Mouse (Mus musculus): ENCODE measurements around the gene Pomp.
A peak's percentile ranks its signal among the peaks of the same experiment; 100 is the strongest.

Gene Pomp

DNA sequence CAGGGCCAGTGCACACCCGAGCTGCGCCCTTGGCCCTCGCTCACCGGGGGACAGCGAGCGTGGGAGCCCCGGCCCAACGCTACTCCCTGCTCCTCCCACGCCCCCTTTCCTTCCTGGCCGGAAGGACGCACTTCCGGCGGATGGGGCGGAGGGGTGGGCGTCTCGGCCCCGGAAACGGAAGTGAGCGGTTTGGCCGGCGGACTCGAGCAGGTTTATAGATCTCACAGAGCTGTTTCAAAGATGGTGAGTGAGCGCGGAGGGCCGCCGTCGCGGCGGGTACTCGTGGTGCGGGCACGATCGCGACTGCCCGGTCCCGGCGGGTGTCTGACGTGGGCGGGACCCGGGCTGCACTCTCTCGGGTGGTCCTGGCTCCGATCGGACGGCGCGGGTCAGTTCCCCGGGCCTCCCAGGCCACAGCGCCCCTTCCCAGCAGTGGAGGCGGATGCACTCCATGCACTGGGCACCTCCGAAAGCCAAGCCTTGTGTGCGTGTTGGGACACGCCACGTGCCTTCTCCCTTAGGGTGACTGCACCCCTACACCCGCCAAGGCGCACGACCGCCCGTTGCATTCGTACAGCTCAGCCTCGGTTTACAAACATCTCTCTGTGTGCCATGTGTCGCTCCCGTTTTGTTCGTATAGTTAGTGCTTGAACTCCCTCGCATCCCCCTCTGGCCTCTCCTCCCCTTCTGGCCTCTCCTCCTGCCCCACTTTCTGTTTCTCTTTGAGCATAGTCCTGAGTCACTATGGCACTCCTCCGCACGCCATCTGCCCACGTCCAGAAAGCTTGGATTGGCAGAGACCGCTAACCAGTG is at the start of gene Pomp:
Pomp (plus strand) TSS at position 13 of the 813 bp plus-strand sequence.
- peak; percentile 96 for DNase-seq (ENCODE audit: low read depth, low spot score)

DNA sequence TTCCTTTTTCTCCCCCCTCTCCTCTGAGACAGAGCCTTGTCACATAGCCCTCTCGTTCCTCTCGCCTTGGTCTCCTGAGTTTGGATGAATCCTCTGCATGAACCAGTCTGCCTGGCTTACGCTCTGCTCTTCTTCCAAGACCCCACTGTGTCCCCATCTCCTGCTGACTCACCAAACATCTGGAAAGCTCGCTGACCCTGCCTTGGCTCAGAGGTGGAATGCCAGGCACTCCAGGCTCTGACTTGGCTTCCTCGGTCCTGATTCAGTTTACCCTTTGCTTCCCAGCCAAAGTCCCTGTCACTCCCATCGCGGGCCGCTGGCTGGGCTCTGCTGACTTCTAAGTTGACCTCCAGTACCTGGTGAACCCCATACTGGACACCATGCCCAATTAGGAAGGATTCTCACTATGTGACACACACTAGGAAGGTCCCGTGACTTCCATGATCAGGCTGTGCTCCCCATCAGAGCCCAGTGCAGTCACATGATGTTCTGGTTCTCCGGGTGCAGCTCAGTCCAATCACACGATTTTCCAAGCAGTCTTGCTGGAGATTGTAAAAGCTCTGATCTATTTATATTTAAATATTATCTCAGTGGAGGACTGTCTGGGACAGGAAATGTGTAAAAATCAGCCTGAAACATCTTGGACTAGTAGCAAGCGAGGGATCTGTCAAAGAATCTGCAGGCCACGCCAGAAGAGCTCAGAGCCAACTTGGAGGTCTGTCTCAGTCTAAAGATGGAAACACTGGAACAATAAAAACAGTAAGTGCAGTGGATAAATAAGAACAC is 47.8 kb upstream of the Pomp start:
- peak; percentile 26 for DNase-seq (ENCODE audit: low read depth, low spot score)

DNA sequence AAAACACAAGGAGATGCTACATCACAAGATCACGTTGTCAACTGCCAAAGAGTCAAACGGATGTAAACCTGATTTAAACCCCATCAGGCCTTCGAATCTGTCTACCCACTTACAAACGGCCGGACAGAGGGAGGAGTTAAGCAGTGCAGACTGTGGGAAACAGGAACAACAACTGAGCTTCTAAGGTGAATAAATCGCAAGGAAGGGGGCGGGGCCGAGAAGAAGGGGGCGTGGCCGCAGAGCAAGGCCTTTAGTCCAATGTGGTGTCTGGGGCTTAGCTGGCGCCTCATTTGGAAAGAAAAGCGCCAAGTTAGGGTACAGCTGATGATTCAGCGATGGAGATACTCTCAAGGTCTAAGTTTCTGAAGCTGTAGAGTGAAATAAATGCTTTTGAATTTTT is 45.3 kb upstream of the Pomp start:
- DNase-seq (ENCODE audit: low read depth, low spot score), result no peak

DNA sequence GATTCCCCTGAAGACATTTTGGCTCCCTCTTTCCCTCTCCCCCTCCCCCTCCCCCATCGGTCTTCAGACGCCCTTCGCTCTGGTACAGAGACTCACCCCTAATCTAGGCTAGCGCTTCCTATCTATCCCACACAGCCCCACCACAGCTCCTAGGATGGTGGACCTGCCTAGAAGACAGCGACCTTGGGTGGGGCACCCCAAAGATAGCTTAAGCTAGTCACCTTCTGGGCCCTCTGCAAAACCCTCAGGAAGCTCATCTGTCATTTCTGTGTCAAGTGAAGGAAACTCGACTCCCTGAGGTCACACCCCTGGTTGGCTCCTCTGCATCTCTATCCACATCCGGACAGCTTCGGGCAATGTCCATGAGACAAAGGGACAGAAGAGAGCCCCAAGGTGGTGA is 44.7 kb upstream of the Pomp start:
- no peak for DNase-seq (ENCODE audit: low read depth, low spot score)

DNA sequence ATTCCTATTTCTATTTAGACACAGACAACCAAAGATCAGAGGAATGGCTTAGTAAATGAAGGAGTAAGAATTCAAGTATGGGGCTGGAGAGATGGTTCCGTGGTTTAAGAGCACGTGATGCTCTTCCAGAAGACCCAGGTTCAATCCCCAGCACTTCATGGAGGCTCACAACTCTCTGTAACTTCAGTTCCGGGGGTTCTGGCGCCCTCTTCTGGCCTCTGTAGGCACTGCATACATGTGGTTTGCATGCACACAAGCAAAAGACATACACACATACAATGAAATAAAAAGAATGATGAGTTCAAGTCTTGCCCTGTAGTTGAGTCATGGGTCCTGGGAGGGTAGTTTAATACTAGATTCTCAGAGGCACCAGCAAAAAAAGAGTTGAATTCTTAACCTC is 43.8 kb upstream of the Pomp start:
- DNase-seq (ENCODE audit: low read depth, low spot score), result no peak

DNA sequence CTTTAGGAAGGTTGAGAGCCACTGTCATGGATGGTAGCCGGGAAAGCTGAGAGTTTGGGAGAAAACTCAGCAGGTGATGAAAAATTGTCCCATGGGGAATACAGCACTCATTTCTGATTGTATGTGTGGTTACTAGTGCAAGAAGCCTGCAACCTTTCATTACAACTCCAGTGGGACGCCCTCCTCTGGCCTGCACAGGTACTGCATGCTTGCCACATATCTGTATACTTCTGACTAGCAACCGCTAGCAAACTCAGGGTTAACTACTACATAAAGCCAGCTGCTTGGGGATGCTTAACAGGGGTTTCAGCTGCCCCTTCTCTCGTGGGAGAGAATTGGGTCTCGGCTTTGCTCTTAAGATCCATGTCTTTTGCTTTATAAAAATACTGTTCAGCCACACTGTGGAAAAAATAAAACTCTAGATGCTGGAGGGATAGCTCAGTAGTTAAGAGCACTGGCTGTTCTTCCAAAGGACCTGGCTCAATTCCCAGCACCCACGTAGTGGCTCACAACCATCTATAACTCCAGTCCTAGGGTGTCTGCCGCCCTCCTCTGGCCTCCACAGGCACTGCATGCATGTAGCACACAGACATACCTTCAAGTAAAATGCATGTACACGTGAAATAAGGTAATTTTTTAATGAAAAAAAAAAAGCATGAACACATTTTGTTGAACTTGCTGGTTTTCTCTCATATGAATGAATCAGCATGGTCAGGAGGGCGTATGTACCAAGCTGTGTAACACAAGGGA is 42.3 kb upstream of the Pomp start:
- DNase-seq (ENCODE audit: low read depth, low spot score), result no peak

DNA sequence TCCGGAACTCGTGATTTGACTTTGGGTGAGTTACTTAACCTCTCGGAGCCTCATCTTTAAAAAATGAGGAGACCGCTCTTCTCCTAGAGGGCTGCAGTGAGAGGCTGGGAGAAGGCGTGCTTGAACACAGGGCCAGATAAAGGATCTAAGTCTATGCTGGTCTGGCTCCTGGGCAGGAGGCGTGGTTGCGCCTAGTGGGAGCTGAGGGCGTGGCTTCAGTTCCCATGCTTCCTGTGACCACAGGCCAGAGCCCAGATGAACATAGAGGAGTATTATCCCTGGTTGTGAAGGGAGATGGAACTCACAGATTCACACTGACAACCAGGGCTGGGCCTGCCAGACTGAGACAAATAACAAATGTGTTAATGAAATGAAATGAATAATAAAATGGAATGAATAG is 41.4 kb upstream of the Pomp start:
- no peak for DNase-seq (ENCODE audit: low read depth, low spot score)

DNA sequence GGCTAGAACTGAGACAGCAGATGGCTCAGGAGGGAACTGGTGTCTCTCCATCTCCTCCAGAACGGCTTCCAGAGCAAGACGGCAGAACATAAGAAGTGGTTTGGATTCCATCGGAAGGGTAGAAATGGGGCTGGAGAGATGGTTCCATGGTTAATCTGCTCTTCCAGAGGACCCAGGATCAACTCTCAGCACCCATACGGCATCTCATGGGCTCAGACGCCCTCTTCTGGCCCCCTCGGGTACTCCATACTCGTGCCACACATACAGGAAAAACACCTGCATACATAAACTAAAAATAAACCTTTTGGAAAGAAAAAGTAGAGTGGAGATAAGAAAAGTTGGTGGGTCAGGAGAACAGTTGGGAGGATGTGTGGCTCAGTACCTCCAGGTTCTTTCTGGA is 40.4 kb upstream of the Pomp start:
- DNase-seq (ENCODE audit: low read depth, low spot score), result no peak

DNA sequence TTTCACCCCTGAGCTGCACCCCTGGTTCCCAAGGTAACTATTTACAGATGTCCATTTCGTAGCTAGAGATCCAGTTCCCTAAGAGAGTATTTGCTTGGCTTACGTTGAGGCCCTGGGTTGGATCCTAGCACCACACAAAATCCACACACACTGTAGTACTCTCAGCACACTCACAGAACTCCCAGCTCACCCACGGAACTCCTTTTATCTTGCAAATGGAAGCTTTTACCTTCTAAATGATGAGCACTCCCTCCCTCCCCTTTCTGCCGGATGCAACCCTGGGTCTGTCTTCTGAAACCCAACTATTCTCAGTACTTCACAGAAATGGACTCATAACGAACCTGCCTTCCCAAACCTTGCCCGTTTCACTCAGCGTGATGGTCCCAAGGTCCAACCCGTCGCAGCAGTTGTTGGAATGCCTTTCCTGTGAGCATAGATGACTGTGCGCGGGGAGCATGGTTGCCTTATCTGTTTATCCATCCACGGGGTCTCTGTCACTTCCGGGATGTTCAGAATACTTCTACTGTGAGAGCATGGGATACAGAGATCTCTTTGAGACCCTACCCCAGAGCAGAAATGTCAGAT is 36.1 kb upstream of the Pomp start:
- no peak for DNase-seq (ENCODE audit: low read depth, low spot score)

DNA sequence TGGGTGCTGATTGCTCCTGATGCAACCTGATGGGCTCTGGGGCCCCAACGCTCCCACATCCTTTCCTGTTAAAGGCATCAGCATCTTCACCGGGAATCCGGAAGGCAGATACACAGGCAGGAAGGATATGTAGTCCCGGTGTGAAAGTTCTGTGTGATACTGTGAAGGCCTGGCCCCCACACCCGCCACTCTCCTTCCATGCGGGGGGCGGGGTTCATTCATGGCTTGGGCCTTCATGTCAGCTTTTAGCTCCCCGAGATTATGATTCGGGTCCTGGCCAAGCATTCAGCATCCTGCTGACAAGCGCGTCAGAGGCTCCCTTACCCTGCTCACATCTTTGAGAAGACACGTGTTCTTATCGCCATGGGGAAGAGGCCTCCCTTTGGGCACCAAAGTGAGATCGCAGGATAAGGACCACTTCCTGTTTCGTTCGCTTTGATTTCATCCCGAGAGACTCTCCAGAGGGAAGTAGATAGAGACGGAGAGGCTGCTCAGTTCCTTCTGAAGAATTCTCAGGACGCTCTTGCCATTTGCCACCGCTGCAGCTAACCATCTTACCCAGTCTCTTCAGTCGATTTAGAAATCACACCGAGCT is 34.8 kb upstream of the Pomp start:
- no peak for DNase-seq (ENCODE audit: low read depth, low spot score)

DNA sequence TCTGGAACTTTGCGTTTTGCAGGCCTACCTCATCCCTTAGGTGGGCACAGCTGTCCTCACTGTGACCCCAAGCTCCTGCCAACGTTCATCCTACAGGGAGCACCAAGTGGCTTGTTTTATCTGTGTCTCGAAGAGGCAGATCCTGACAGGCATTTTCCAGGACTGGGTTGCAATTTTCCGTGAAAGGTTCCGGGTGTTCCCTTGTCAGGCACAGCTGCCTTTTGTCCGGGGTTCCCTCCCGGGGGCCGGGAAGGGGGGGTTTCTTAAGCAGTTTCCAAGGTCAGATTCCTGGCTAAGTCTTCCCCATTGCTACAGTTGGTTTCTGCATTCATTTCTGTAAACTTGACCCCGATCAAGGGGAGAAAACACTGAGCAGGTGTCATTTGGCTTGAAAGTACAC is 34.2 kb upstream of the Pomp start:
- no peak for DNase-seq (ENCODE audit: low read depth, low spot score)

DNA sequence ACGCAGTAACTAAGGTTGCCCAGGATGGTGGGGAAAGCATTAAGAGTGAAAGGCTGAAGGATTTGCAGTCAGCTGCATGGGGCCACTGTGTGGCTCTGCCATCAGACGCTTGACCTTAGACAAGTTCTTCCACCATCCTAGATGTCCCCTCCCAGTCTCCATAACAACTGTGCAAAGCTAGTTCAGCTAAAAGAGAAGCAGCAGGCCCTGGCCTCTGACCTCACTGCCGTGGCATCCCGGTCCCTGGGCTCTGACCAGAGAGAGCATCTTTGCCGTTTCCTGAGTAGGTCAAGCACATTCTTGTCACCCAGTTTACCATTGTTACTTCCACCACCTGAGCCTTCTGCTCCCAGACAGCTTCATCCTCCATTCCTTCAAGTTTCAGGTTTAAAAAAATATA is 33.7 kb upstream of the Pomp start:
- no peak for DNase-seq (ENCODE audit: low read depth, low spot score)

DNA sequence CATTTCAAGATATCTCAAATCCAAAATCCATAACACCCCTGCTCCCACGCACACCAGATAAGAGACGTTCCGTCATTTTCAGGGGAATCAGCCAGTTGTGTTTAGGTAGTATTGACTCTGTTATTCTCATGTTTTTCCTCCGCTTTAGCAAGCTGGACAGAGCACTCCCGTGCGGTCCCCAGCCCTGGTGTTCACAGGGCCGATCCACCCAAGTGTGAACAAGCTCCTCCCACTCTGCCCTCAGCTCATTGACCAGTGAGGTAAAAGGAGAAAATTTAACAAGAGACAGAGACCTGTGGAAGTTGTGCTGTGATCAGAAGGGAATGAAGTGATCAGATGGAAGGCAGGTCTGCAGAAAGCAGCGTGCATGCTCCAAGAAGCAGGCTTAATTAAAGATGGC is 31.4 kb upstream of the Pomp start:
- no peak for DNase-seq (ENCODE audit: low read depth, low spot score)

DNA sequence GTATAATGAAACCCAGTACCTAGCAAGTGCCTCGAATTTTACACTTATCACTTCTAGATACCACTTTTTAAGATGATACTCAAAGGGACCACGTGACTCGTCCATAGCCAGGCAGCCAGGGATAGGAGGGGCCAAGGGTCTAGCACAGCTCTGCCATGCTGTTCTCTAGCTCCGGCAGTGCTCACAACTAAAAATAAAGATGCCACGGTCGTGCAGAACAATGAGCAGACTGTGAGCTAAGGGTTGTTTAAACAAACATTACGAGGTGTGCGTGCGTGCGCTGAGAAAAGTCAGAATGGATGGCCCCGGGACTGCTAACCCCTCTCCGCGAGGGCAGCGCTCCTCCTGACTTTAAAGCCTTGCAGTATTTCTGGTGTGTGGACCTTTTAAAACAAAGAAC is 27.4 kb upstream of the Pomp start:
- no peak for DNase-seq (ENCODE audit: low read depth, low spot score)

DNA sequence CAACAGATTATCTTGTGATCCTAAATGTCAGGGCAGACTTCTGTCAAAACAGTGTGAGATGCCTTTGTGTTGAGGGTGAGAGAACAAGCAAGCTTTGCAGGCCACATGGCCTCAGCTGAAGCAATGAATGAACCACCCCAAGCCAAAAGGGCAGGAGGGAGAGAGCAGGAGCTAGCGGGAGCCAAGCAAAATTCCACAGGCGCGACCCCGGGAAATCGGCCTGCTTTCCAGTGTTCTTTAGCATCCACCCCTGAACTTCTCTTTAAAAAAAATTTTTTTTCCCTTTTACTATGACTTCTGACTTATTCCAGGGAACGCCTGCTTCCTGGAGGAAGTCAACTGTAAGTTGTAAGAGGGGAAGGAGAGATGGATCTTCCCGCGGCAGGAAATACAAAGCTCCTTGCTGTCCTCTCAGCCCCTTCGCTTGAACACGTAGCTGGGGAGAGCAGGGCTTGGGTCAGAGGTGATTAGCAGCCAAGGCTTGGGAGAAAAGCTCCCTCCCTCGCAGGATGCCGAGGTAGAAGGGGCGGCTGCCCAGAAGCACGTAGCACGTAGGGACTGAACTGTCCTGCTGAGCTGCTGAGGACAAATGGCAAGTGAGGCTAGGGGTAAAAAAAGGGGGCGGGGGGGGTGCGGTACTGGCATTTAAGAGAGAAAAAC is 25.3 kb upstream of the Pomp start:
- no peak for DNase-seq (ENCODE audit: low read depth, low spot score)

DNA sequence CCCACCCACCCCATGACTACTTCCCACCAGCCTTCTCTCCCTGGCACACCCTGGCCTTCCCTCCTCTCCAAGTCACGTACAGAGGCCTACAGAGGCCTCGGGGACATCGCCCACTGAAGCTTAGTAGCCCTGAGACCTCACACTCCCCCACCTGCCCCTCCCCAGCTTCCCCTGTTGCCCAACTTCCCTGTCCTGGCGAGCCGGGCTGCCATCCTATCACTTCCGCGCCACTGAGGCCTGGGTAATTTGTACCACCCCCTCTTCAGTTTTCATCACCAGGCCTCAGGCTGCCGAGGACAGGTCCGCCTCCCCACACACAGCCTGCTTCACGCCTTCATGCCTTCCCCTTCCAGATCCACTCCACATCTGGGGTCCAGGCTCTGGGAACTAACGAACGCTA is 20.8 kb upstream of the Pomp start:
- DNase-seq (ENCODE audit: low read depth, low spot score), result no peak

DNA sequence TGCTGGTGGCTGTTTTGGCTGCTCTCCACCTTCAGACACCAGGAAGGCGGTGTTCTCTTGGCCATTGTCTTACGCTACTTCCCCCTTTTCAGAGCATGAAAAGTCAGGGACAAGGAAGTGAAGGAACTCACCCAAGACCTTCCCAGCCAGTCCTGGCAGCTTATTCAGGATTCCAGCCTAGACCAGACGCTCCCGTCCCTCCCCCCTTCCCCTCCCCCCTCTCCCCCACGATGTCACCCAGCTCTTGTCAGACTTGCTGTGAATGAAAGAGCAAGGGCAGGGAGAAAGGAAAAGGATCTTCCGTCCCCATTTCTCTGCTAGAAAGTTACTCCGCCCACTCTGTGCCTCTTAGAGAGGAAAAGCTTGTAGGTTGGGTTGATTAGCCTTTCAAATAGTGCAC is 16.9 kb upstream of the Pomp start:
- no peak for DNase-seq (ENCODE audit: low read depth, low spot score)

DNA sequence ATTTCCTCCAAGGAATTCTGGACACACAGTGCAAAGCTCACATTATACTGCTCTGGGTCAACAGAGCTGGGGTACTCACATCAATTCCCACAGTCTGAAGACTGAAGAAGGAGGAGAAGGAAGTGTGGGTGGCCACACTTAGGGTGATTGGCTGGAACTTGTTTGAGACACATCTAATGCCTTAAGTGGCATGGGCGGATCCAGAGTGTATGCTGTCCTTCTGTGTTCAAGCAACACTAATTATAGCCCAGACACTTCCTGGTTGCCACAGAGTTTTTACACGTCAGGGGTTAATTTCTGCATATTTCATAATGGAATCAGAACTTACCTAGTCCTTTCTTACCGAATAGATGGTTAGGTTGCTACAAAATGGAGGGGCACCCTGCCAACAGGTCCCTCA is 14.9 kb upstream of the Pomp start:
- no peak for DNase-seq (ENCODE audit: low read depth, low spot score)

DNA sequence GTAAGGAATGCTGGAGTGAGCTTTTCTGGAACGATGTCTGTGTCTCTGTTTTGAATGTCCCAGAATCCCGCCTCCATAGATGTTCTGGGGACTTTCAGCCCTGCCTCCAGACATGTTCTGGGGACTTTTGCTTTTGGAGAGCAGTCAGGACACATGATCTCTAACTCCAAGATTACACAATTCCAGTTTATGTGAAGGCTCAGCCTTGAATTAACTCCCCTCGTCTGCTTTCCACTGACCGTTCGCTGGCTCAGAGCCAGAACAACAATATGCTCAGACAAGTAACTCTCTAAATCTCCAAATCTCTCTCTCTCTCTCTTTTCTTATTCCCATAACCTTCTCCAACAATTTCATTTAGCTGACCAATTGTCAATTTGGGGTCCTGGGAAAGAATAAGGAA is 12.9 kb upstream of the Pomp start:
- DNase-seq (ENCODE audit: low read depth, low spot score), result no peak

DNA sequence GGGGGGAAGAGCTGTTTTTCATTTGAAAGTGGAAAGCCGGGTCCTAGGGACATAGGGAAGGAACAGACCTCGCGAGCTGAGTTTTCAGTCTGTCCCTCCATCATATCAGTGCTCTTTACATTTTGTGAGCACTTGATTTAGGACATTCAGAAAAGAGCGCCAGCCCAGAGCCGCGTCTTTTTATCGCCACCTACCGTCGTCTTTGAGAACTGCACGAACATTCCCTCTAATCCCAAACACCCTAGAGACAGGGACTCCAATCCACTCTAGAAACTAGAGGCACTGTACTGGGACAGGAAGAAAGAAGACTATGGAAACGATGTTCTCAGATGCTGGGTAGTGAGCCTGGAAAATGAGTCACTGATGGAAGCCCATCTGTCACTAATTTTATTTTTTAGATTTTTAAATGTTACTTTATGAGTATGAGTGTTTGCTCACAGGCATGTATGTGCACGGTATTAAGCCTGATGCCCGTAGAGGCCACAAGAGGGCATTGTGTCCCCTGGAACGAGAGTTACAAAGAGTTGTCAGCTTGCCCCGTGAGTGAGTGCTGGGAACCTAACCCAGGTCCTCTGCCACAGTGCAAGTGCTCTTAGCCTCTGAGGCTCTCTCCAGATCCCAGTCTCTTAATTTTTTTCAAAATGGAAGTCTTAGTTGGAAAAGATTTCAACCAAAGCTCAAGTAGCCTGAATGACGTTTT is 11.9 kb upstream of the Pomp start:
- DNase-seq (ENCODE audit: low read depth, low spot score), result peak; percentile 93

DNA sequence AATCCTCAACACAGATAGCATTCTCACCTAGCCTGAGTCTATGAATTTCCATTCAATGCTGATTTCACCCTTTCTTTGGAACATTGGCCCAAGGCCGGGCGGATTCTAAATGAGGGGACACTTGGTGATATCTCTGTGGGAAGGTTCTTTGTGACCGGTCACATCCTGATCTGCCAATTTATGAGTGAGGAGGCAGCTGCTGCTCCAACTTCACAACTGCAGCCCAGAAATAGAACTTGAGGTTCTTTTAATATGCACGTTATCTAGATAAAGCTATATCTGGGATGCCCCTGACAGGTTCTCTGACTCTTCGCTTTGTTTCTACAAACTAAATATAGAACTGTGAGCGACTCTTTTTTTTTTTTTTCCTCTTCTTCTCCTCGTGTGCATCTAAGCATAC is 10.1 kb upstream of the Pomp start:
- DNase-seq (ENCODE audit: low read depth, low spot score), result no peak

Measured in 3T3-L1 (cell line).